Mouse (Mus musculus): ENCODE data around the gene 1700001O22Rik.

Gene 1700001O22Rik

DNA sequence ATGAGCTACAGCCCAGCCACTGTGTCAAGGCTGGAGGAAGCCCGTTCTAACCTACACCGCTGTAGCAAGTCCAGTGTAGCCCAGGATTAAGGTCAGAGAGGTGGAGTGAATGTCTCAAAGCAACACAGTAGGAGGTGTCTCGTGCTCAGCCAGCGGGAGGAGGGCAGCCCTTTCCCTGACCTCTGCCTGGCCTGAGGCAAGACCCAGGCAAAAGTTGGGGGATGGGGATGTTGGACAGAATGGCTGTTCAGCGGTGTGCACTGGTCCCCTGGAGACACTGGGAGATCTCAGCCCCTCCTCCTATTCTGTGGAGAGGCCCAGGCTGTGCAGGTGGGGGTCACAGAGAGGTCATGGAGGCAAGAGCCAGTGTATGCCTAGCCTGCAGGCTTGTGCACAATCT is 24.2 kb downstream of the 1700001O22Rik start:
- DNase-seq (ENCODE audit: low spot score in 2 of 2) = no peak

DNA sequence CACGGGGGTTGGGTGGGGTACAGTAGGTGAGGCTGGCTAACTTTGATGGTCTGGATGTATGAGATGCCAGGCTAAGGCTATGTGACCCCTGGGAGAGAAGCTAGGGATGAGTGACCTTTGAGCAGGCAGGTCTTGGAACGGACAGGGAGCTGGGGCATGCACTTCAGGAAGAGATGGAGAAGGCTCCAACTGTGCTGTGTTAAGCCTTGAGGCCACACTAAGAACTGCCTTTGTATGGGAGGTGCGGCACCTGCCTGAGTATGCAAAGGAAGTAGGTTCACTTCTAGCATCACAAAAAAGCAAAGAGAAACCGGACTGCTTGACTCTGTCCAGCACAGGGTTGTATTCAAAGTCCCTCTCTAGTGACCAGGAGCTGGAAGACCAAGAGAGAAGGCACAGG is 25.2 kb downstream of the 1700001O22Rik start:
- no peak for DNase-seq (ENCODE audit: low spot score in 2 of 2)

DNA sequence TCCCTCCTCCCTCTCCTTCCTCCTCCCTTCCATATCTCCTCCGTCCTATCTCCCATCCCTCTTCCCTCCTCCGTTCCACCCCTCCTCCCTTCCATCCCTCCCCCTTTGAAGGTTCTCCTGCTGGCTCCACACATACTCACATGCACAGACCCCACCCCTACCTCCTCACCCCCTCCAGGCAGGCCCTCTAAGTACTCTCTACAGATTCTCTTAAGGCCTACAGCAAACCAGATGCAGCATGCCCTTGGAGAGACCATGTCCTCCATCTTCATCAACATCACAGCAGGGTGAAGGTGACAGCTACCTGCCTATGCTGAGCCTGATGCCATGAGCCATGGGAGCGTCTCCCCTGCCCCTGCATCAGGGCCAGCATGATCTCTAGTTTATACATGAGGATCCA is 26.2 kb downstream of the 1700001O22Rik start:
- DNase-seq (ENCODE audit: low spot score in 2 of 2) = no peak

DNA sequence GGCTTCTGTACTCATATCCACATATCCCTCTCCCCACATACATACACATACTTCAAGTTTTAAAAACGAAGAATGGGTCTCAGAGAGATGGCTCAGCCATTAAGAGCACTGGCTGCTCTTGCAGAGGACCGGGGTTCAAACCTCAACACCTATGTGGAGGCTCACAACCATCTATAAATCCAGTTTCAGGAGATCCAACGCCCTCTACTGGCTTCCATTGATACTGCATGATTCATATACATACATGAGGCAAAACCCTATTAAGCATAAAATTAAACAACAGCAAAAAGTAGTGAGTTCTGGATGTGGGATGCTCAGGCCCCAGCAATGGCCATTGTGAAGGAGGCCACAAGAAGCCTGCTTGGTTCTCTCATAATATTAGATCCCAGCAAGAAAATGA is 27.5 kb downstream of the 1700001O22Rik start:
- DNase-seq (ENCODE audit: low spot score in 2 of 2) = no peak

DNA sequence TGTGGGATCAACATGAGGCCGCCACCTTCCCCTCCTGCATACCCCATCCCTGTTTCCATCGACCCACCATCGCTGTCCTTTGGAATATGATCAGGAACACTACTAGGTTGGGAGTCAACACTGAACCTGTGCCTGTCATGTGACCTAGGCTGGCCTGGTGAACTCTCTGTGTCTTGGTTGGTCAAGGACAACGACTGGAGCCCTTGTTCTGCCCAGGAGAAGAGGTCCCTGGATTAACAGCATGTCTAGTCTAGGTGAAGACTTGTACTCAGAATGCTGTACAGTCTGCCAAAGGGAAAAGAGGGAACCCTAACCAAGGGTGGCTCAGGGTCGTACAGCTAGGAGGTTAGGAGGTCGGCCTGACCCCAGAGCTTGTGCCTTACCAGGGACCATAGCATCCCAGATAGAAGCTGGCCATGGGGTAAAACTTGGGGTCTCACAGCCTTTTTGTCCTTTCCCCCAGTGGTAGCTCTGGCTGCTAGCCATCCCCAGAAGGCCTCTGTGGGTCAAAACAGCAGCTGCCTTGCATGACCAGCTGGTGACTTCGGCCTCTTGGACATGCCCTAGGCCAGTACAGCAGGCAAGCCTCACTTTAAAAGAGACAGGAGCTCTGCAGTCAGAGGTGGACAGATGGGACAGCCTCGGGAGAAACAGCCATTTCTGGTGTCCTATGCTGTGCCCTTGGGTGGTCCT is 30.0 kb downstream of the 1700001O22Rik start:
- DNase-seq (ENCODE audit: low spot score in 2 of 2) = no peak

DNA sequence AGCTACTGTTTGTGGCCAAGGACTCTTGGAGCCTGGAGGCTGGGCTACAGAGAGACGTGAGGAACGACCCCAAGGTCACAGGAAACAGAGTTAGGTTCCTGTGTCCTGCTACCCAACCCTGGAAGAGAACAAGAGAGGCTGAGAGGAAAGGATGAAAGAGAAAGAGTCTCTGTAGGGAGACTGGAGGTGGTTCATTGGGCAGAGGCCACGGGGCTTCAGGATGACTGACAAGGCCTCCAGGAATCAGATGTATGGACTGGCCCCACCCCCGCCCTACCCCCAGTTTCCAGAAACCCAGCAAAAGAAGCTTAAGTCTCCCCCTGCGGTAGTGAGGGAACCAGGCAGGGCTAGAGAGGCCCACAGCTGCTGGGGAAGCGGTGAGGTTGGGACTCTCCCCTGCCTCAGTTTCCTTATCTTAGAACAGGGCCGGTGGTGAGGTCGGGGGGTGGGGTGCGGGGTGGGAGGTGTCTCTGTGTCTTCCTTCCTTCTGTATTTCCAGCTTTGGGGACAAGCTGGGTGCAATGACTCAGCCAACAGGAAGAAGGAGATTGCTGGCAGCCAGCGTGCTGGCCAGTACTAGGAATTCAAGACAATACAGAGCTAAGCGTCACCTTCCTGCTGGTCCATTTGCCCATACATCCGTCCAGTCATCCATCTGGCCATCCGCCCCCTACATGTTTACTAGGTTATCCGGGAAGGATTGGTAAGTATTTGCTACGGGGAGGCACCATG is 30.7 kb downstream of the 1700001O22Rik start:
- DNase-seq (ENCODE audit: low spot score in 2 of 2) = no peak

DNA sequence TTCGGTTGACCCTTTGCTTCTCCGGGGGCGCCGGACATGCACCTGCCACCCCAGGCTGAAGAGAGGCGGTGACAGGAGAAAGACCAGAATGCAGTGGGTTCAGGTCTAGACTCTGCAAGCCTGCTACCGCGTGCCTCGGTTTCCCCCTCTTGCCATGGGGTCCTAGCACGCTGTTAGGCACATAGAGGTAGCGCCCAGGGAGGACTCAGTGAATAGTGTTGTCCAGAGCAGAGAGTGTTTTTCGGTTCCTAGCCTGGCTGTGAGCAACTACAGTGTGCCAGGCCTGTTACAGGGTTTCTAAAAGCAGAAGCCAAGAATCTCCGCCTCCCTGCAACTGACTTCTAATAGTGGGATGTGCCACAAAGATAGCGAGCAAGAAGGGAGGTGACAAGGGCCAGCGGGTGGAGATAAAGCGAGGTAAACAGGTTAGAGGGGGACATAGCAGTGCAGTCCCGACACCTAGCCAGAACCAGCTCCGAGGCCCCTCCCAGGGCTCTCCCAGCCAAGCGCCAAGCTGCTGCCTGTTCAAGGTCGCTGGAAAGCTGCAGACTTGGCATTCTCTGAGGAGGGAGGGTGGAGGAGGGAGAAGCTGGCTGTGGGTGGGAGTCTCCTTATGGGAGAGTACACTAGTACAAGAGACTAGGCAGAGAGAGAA is 31.5 kb downstream of the 1700001O22Rik start:
- no peak for DNase-seq (ENCODE audit: low spot score in 2 of 2)

DNA sequence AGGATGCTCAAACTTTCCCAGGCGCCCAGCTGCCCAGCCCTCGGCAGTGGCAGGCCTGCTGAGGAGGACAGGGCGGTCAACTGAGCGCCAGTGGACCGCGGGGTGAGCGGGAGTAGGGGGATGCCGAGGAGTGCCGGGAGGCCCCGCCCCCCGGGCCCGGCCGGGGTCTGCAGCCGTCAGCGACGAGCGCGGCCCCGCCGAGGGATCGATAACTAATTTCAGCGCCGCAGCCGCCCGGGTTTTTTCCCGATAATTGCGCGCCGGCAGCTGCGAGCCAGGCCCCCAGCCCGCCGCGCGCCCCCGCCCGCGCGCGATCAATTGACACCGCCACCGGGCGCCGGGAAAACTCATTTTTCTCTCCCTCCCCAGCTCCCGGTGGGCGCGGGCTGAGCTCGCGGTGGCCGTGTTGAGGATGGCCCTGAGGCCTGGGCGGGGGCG is 32.1 kb downstream of the 1700001O22Rik start:
- DNase-seq (ENCODE audit: low spot score in 2 of 2) = no peak

DNA sequence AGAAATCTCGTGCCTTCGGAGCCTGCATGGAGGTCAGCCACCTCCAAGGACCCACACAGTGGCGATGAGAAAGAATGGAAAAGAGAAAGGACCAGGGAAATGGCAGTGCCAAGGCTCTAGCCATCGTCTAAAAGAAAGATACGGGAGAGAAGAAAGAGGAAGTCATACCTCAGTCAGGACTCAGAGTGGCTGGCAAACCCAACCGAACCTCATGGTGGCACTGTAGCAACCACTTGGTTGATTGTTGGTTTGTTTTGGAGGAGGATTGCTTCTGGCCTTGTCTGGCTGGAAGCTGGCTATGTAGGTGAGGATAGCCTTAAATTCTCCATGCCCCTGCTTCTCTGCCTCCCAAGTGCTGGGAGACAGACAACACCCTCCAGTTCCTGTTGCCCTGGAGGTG is 34.3 kb downstream of the 1700001O22Rik start:
- peak in 1 of 2 experiments; percentile 19 for DNase-seq (ENCODE audit: low spot score in 2 of 2)

DNA sequence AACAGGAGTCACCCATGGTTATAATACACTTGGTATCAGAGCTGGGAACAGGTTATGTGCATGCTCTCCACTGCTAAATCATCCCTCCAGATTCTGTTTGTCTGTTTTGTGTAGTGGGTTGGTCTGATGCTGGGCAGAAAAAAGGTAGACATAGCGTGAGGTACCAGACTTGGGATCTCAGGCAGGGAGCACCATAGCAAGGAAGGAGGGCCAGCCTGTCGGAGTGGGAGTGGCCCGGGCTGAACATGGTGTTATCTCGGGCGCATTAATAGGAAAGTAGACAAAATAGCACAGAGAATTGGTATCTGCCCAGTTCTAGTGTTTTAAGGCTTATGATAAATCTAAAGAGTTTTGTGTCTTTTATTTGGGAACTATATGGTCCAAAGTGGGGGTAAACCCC is 34.9 kb downstream of the 1700001O22Rik start:
- no peak for DNase-seq (ENCODE audit: low spot score in 2 of 2)

DNA sequence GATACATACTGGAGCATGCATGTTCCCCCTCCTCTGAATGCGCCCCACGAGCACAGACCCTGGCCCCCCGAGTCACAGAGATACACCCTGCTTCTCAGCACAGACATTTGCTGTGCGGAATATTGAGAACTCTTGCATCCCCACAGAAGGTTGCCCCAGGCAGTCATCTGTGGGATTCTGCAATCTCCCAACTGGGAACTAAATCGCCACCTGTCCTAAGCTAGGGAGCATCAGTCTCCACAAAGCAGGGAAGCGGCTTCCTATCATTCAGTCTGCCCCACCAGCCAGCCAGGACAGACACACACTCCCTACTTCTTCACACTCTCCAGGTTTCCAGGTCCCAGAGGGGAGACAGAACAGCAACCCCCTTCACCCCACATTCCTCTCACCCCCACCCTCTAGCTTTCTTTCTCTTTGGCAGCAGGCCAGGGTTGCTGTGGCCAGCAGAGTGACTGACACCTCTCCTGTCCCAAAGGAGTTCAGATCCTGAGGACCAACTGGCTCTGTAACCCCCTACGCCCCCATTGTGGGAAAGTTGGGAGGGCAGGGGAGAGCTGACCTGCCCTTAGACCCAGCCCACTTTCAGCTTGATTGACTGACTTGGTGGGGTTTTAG is 35.7 kb downstream of the 1700001O22Rik start:
- DNase-seq (ENCODE audit: low spot score in 2 of 2) = no peak

DNA sequence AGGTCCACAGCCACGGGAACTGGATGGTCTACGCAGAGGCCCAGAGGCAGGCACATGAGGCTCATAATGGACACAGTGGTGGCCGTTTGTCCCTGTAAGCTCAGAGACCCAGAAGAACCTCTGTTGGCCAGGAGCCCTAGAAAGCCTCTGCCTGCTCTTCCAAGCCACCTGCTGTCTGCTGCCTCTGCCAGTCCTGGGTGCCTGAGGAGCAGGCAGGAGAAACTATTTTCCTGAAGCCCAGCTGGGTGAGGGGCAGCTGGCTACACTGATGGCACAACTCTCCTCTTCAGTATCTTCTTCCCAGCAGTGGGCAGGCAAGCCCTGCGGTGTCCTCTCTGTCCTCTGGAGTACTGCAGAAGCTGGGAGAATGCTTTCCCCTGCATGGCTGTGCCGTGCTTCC is 37.0 kb downstream of the 1700001O22Rik start:
- no peak for DNase-seq (ENCODE audit: low spot score in 2 of 2)

DNA sequence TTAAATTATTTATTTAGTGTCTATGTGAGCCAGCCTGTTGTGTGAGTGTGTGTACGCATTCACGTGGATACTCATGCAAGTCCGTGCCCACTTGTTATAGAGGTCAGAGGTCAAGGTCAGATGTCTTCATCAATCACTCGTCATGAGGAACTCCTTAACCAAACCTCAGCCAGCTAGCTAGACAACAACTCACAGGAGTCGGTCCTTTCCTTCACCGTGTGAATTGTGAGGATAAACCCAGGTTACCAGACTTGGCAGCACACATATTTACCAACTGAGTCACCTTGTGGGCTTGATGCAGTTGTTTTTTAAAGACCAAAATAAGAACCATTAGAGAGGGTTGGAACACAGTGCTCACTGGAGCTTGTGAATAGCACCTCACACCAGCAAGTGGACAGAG is 42.8 kb downstream of the 1700001O22Rik start:
- no peak for DNase-seq (ENCODE audit: low spot score in 2 of 2)

DNA sequence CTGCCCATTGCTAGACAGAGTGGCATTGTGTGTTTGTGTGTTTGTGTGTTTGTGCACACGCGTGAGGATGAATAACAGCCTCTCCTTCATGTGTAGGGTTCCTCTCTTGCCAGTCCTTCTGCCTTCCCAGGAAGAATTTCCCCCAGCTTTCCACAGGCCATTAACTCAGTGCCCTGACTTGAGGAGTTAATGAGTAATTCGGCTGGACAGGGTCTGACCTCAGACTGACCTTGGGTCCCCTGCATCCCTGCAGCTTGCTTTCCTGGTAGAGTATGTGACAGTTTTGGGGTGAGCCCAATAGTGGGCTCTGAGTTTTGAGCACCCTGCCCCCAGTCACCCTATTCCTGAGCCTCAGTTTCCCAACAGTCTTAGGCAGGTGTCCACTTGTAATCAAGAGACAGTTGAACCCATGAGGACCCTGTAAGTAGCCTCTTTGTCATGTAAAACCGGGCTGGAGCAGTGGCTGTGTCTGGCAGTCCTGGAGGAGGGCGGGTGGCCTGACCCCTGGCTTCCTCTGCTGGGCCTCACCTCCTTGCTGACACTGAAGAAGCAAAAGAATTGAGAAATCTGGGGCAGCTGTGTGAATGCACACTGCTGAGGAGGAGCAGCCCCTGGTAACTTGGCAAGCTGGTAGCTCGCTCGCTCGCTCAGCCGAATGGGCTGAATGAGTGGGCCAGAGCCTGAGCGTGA is 43.5 kb downstream of the 1700001O22Rik start:
- no peak for DNase-seq (ENCODE audit: low spot score in 2 of 2)

DNA sequence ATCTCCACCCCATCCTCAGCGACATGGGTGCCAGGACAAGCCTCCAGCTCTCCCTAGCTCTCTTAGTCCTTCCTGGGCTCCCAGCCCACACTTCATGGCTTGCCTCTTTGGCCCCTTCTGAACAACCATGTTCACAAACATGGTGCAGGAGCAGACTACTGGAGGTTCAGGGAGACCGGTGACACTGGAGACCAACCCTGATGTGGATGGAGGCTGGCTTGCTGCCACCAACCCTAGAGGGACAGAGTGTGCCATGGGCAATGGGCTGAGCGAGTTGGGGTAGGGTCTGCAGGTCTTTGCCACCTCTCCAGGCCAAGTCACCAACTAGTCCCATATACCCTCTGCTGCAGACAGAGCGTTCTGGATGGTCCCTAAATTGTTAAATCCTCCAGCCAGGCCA is 44.0 kb downstream of the 1700001O22Rik start:
- no peak for DNase-seq (ENCODE audit: low spot score in 2 of 2)

DNA sequence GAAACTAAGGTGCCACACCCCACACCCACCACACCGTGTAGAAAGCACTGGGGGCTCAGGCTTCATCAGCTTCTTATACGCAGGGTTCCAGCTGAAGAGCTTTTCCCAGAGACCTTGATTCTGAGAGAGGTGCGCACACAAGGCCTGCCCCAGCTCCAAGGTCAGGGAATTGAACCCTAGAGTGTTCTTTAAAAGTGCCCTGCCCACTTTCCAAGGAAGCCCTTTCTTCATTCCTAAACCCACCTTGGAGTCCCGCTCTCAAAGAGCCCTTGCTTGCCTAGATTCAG is 44.4 kb downstream of the 1700001O22Rik start:
- no peak for DNase-seq (ENCODE audit: low spot score in 2 of 2)

DNA sequence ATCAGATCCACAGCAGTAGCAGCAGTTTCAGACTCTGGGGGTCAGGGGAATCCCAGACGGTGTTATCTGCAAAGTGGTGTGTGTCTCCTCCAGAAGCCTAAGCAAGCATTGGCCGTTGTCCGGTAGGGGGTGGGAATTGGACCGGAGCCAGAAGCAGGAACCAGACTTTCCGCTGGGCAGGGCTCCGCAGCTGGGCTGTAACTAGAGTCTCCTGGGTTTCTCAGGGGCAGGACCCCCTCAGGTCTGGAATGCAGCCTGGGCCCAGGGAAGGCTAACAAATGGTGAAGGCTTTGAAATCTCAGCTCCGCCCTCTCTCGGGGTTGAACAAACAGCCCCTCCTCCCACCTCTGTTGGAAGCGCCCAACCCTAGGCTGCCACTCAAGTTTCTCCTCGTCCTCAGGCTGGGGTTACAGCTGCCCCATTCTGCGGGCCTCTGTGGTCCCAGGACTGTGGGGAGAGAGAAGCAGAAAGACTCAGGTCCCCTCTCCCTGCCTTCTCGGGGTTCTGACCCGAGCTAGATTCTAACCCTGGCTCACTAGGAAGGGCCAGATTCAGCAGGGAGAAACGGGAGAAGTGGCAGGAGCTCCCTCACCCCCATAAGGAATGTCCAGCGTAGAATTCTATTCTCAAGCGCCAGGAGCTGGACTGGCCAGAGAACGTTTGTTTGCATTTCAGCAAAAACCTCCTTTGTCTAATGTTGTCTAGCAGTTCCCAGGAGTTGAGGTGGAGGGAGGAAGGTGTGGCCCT is 44.9 kb downstream of the 1700001O22Rik start:
- peak; percentile 17 to 27 for DNase-seq (ENCODE audit: low spot score in 2 of 2)

DNA sequence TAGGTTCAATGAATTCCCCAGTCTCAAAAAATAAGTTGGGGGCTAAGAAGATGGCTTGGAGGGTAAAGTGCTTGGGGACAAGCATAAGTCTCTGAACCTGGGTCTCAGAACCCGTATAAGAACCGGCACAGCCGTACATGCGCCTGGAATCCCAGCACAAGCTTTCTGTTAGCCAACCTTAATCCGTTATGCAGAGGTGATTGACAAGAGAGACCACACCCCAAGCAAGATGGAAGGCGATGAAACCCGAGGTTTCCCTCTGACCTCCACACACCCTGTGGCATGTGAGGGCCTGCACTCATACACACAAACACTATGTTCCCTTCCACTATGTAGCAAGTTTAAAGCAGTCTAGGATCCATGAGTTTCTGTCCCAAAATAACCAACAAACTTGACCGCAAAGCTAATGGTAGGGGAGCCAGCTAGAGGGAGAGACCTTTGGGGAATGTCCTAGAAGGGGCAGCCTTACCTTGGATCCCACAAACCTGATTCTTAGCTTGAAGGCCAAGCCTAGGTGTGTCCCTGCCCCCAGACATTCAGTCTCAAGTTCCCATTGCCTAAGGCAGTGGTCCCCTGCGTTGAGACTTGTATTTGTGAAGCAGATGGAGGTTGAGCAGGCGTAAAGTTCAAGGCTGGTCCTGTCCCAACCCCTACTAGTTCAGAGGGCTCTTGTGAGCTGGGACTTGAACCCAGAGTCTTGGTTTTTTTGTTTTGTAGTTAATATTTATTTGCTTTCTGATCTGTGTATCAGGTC is 46.3 kb downstream of the 1700001O22Rik start:
- no peak for DNase-seq (ENCODE audit: low spot score in 2 of 2)

DNA sequence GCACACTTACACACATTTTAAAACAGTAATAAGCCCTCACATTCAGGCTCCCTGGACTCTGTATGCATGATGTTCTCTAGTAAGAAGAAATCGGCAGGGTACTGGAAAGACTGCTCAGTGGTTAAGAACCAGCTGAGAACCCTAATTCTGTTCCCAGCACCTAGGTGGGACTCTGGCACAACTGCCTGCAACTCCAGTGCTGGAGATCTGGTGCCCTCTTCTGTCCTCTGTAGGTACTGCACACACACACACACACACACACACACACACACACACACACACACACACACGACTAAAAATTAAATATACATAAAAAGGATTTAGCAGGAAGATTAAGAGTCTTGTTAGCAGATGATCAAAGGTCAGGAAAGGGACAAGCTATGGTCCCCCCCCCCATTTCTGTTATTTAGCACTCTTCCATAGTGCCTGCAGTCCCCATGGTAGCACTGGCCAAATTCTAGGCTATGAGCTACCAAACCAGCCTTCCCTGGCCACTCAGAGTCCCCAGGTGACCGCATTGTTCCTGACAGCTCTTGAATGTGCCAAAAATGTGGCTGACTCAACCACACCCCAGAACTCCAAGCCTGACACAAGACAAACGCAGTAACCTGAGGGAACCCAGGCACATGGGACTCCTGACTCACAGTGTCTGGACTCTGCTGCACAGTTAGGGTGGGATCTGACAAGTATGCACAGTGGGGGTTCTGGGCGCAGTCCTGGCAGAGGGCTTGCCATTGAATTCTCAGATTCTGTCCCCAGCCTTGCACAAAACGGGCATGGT is 47.3 kb downstream of the 1700001O22Rik start:
- no peak for DNase-seq (ENCODE audit: low spot score in 2 of 2)

DNA sequence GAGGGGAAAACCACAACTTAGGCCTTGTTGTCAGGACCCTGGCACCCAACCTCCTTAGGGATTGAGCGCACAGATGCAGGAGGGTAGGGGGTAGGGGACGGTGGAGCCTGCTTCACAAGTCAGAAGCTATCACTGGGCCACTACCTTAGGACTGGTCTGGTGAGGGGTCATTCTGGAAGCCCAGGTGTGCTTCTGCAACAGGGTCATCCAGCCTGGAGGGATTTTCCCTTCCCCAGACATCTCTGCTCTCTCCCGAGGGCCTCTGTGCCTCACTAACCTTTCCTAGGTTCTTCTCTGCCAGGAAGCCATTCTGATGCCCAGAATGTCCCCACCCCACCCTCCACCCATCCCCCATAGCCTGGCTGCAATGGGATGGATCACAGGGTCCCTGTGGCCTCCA is 48.6 kb downstream of the 1700001O22Rik start:
- no peak for DNase-seq (ENCODE audit: low spot score in 2 of 2)
